Mouse (Mus musculus) ZHBTc4 (cell line): ENCODE data around the gene Psme2.
A peak's percentile ranks its signal among the peaks of the same experiment; 100 is the strongest.

Source experiments
- DNase-seq: peaks from one replicate; pipeline ENCODE4 v3.0.0-alpha.2; 2011; ENCODE audit warnings: low read depth, low spot score

Psme2 gene

GRCm38 (mm10) chr14:55590748-55591330, at the start of gene Psme2:
Gene Psme2, minus strand, starts transcription at chr14:55591113.
- DNase-seq: peak; percentile 98

- no peak for DNase-seq
Measured at GRCm38 (mm10) chr14:55637795-55638194, 46.9 kb upstream of the Psme2 start, which contains the start of gene Gm49378. Gene Gm49378, minus strand, starts transcription at chr14:55637895.

- DNase-seq: peak; percentile 95
Measured at GRCm38 (mm10) chr14:55635523-55636007, 44.7 kb upstream of the Psme2 start, which contains the start of gene Ipo4. Gene Ipo4, minus strand, starts transcription at chr14:55635957.

- peak; percentile 71 for DNase-seq
Measured at GRCm38 (mm10) chr14:55634874-55635522, 44.1 kb upstream of the Psme2 start.

- peak; percentile 78 for DNase-seq
Measured at GRCm38 (mm10) chr14:55629312-55629711, 38.4 kb upstream of the Psme2 start.

GRCm38 (mm10) chr14:55628077-55628827, 37.3 kb upstream of the Psme2 start:
- no peak for DNase-seq

- DNase-seq: no peak
Measured at GRCm38 (mm10) chr14:55618486-55619195, 27.7 kb upstream of the Psme2 start.

GRCm38 (mm10) chr14:55617822-55618221, 26.9 kb upstream of the Psme2 start, which contains the start of gene Rec8:
Gene Rec8, plus strand, starts transcription at chr14:55618037.
- DNase-seq: peak; percentile 96

GRCm38 (mm10) chr14:55616844-55617243, 25.9 kb upstream of the Psme2 start:
- DNase-seq: no peak

GRCm38 (mm10) chr14:55615876-55616275, 25.0 kb upstream of the Psme2 start:
- DNase-seq: no peak

GRCm38 (mm10) chr14:55614565-55615178, 23.8 kb upstream of the Psme2 start:
- DNase-seq: no peak

GRCm38 (mm10) chr14:55613346-55613745, 22.4 kb upstream of the Psme2 start:
- DNase-seq: no peak

- DNase-seq: no peak
Measured at GRCm38 (mm10) chr14:55608339-55608738, 17.4 kb upstream of the Psme2 start.

GRCm38 (mm10) chr14:55605743-55606459, 15.0 kb upstream of the Psme2 start:
- peak; percentile 48 for DNase-seq

GRCm38 (mm10) chr14:55604823-55605222, 13.9 kb upstream of the Psme2 start:
- peak; percentile 53 for DNase-seq

- peak; percentile 98 for DNase-seq
Measured at GRCm38 (mm10) chr14:55603633-55604576, 13.0 kb upstream of the Psme2 start.

GRCm38 (mm10) chr14:55603271-55603632, 12.3 kb upstream of the Psme2 start, which contains the start of gene Irf9:
Gene Irf9, plus strand, starts transcription at chr14:55603571.
- DNase-seq: no peak

GRCm38 (mm10) chr14:55598521-55599390, 7.8 kb upstream of the Psme2 start:
- DNase-seq: no peak
